Mouse (Mus musculus): ENCODE measurements at regions not wholly inside any gene's neighbourhood (a gene's known extent, or its start where the extent isn't known, plus 50 kb on each side); places are given as distances from the start of the nearest gene placed in this dataset.
"Not testable (repeated sequence)": the region's sequence is repeated elsewhere in the genome, so short reads cannot be mapped to it uniquely, and the experiment has no call there.

DNA sequence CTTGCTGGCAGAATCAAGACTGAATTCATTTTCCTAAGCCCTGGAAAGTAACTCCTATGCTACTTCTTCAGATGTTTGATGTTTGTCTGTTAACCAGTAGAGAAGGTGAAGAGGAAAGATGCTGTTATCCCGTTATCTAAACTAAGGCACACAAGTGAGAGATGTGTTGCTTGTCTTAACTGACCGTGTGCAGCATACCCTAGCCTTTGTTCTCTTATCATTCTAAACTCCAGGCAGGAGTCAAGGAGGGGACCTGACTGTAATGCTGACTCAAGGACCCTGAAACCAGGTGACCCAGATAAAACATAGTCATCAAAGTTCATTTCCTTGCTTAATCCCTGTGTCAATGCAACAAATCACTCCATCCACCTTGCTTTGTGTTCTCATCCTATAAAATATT is 136.7 kb downstream of the Car2 start:
- DNase-seq, result no peak

DNA sequence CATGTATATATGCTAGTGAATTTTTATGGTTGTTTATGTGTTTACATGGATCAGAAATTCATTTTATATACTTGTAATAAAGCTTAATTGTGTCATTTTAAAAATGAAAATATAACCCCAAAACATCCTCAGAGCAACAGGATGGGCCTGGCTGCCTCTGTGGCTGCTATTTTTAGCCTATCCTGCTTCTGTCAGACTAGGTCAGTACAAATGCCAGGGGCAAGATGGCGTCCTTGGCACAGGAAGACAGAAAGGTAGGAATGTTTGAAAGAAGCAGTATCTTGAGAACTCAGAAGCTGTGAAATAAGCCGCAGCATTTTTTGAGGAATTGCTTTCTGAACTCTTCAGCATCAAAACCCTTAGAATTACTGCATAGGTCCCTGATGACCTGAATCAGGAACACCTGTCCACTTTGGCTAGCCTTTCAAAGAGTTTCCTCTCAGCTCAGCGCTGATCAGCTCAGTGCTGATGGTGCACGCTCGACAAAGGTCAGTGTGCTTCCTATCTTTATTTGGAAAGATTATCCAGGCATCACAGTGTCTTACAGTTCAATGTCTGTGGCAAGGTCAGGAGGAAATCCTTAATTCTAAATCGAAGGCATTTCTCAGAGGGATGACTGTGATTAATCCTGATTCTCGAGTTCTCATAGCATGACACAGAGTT is 154.9 kb downstream of the Car2 start:
- peak; percentile 17 for DNase-seq

DNA sequence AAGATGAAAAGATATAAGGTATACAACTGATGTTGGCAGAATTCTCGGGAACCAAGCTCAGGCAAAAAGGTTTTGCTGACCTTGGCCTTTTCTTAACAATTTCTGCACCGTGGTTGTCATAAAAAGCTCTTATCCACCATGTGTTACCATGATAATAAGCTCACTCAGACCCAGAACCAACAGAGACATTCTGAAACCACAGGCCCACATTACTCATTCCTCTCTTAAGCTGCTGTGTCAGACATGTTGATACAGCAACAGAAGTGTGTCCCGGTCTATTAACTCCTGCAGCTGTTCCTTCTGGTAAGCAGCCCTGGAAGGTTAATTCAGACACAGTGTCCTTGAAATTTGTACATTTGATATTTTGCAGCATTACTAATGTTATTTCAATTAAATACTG is 167.9 kb downstream of the Car2 start:
- no peak for DNase-seq

- DNase-seq, result not testable (repeated sequence)
These were observed 169.6 kb downstream of the Car2 start for GRCm38 (mm10) chr3:15055516-15056256.

DNA sequence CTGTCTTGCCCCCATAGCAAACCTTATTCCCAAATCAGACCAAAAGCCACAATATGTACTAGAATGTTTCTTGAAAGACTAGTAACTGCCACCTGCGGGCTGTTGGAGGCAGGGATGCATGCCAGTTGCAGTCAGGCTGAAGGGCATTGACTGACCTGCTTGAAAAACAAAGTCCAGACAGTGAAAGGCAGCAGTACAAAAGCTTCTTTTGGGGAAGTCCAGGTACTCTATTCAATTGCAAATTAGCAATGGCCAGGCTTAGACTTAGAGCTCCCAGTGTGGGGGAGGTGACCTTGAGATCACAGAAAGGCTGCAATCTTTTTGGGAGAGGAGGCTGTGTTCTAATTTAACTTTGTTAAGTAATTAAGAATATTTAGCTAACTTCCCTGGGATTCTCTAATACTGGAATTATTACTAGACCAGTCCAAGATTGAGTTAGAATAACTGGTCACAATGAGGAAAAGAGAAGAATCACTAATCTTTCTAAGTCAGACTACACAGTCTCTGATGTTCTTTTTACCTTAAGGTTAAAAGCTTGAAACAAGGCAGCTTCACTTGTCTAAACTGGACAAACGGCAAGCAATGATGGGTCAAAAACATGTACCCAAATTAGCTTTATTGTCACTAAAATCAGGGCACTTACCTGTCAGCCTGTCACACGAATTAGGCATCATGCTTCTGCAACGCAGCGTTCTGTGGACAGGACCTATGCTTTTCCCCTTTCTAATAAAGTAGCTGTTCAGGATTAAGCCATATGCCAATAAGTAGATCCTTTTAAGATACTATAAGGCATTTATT is 170.9 kb downstream of the Car2 start:
- DNase-seq, result not testable (repeated sequence)

- DNase-seq, result no peak
These were observed 179.6 kb downstream of the Car2 start for GRCm38 (mm10) chr3:15065681-15066080.

GRCm38 (mm10) chr3:15068256-15068655 is 182.2 kb downstream of the Car2 start:
- no peak for DNase-seq

GRCm38 (mm10) chr3:15071030-15071883 is 185.2 kb downstream of the Car2 start:
- no peak for DNase-seq

DNA sequence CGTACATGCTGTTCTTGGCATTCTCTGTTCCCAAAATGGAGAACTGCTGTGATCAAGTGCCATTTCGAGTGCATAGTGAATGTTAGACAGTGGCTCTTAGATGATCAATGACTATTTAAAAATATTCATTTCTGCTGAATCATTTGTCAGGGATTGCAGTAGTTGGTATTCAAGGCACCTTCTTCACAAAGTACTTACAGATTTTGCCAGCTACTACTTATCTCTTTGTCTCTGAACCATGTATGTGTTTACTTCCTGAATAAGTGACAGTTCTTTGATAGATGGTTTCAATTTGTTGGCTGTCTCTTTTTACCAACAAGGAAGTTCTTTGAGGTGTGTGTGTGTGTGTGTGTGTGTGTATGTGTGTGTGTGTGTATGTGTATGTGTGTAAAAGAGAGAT is 187.3 kb downstream of the Car2 start:
- DNase-seq, result no peak

- DNase-seq, result no peak
These were observed 187.8 kb downstream of the Car2 start for GRCm38 (mm10) chr3:15073847-15074246.

- no peak for DNase-seq
These were observed 188.9 kb downstream of the Car2 start for GRCm38 (mm10) chr3:15074949-15075348.

DNA sequence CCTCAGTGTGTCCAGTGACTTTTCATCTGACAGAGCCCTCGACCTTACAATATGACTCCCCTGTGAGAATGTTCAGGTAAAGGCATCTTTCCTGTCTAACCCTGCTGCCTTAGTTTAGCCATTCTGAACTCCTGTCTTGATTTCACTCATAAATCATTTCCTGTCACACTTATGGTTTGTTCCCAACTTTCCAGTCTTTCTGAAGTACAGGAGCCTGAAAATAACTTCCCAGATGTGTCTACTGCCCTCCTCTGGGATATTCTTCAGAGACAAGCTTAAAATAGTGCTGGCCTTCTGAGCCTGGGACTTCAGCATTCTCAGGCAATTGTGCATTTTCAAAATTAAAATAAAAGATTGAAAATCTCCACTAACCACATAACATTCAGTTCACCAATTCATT is 204.1 kb downstream of the Car2 start:
- DNase-seq, result no peak

DNA sequence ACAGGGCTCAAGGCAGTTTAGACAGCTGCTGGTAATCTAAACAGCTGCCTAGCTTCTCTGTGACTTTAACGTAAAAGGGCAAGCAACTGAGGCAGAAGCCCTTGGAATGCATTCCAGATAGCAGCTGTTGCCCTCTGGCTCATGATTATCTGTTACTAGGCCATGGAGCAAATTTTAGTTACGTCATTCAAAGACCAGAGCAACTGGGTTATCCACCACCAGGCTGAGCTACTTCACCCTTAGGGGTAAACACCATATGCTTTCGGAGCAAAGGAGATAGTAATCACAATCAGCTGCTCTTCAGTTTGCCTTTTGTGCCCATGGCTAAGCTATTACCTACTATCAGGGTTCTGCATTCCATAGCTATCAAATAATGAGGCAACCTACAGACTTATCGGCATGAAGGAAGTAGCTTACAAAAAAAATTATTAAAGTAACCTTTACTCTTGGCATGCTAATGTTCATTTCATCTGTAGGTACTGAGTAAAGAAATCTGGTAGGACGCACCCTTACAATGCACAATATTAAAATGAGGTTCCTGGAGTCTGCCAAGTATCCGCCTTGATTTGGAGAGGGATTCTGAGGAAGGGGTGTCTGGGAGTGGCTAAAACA is 212.2 kb downstream of the Car2 start:
- no peak for DNase-seq

DNA sequence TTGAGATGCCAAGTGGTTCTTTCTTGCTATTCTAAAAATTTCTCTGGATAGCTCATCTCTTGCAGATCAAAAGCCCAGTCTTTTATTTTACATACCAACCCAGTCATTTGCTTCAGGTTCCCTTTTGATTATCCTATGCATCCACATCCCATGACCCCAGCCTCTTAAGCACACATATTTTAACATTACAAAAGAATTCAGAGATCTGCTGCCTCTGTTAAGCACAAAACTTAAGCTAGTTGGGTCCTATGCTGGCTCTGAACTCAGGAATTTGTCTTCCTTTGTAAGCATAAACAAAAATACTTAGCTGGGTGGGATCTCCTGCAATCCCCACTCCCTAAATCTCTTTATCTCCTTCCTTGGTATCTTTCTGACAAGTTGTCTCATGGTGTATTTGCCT is 212.9 kb downstream of the Car2 start:
- no peak for DNase-seq

DNA sequence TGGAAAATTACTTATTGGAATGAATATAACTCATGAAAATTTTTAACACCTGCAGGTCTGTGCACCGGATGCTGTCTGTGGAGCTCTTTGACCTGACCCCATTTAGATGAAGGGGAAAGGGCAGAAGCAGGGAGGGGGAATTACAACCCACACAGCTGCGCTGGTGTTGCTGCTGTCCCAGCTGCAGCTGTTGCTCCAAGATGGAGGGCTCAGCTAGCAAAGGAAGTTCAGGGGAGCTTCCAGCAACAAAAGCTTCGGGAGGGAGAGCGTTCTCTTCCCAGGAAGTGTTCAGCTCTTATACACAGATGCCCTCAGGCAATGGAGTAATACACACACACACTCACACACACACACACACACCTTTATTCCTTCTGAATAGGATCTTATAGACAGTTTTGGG is 219.6 kb downstream of the Car2 start:
- no peak for DNase-seq

- no peak for DNase-seq
These were observed 220.2 kb downstream of the Car2 start for GRCm38 (mm10) chr3:15106281-15106680.

GRCm38 (mm10) chr3:15107301-15107700 is 221.2 kb downstream of the Car2 start:
- no peak for DNase-seq

DNA sequence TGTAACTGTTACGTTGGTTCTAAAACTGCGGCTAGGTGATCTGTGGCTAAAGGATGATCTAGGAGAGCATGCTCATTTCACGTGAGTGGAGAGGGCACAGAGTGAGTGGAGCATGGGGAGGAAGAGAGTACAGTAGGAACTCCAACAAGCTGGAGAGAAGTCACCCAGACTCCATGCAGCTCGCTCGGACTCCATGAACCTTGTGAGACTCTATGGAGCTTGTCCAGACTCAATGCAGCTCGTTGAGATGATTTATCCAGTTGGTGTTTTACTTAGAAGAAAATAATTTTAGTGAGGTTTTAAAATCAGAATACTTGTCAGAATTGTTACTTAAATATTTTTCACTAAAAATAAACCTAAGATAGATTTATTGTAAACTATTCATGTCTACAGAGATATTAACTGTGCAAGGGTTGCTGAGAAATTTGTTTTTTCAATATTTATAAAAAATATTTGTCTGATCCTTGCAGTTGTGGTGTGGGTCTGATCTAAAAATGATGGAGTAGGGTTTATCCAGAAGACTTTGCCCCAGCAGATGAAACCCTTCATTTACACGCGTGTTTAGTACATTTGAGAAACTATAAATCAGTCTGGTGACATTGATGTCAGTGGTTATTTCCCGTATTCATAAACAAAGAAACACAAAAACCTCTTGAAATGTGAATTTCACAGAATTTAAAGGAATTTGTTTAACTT is 222.3 kb downstream of the Car2 start:
- DNase-seq, result no peak

- DNase-seq, result no peak
These were observed 221.9 kb downstream of the Gm9733 start for GRCm38 (mm10) chr3:15110037-15110748.

GRCm38 (mm10) chr3:15112177-15112838 is 219.8 kb downstream of the Gm9733 start:
- DNase-seq, result no peak

Data from heart, postnatal 4 days (tissue).